Comparison of ENCODE assay signal across 8 mouse cellular contexts in the genomic region with DNA sequence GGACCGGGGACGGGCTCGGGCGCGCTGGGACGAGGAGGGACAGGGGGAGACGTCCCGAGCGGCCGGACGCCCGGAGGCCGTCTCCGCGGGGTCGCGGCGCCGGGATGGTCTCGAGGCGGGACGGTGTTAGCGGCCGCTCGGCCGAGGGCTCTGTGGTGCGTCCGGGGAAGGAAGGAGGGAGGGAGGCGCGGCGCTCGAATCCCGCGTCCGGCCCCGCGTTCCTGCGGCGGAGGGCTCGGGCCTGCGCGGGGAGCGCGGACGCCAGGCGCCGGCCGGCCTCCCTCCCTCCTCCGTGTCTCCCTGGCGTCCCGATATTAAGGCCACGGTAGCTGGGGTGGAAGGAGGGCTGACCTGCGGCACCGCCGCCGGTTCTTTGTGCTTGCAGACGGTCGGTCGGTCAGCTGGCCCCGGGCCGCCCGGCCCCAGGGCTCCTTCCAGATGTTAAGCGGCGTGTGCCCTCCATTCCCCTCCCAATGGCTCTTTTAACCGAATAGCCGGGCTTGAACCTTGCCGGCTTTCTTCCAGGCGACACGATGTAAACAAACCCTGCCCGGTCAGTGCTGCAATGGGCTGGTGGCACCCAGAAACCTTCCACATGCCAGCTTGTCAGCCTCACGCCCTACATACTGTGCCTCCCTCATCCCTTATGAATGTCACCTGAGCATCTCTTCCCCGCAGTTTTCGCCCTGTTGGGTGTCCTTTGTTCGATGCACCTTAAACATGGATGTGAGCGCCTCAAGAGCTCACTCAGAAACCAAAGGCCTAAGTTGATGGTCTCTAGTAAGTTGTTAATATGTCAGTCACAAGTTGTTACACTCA. TPM values are rescaled to one million over a fixed set of nuclear protein-coding genes. Genes with fewer than 3 reads are reported as not detected.
DNase-seq lines count a peak whose midpoint lies in the region; ATAC-seq and TF ChIP-seq lines count a peak whose summit lies in the region.

No protein-coding gene starts in this region.

- no peaks in the 10 kb centered on the region for H3K36me3 ChIP-seq in forebrain, embryonic 15.5 days
- no peaks in the 10 kb centered on the region for H3K36me3 ChIP-seq in hindbrain, embryonic 13.5 days

- H3K27ac ChIP-seq in bone marrow macrophage, adult 2 months (ENCODE audit: insufficient read depth, low read depth, low read length) = peak overlapping the region; percentile 45
- H3K27ac ChIP-seq in forebrain, embryonic 15.5 days (replicated peaks) = peak overlapping the region; percentile 94
- peak overlapping the region; percentile 97 for H3K27ac ChIP-seq in hindbrain, embryonic 13.5 days

- H3K4me1 ChIP-seq in bone marrow macrophage, adult 2 months (ENCODE audit: control insufficient read depth, insufficient read depth, low read length) = no peaks in the 10 kb centered on the region
- peaks cover 20% of the 10 kb centered on the region for H3K4me1 ChIP-seq in forebrain, embryonic 15.5 days
- peaks cover 7% of the 10 kb centered on the region for H3K4me1 ChIP-seq in hindbrain, embryonic 13.5 days (replicated peaks)

- H3K4me3 ChIP-seq in bone marrow macrophage, adult 2 months (ENCODE audit: insufficient read depth, low read length) = peak overlapping the region; percentile 88
- H3K4me3 ChIP-seq in forebrain, embryonic 15.5 days = peak overlapping the region; percentile 71
- peak overlapping the region; percentile 97 for H3K4me3 ChIP-seq in hindbrain, embryonic 13.5 days

- no peaks in the 10 kb centered on the region for H3K27me3 ChIP-seq in forebrain, embryonic 15.5 days
- no peaks in the 10 kb centered on the region for H3K27me3 ChIP-seq in hindbrain, embryonic 13.5 days

- under 1% methylated on average over 44 of the region's 75 CpGs for WGBS in forebrain, embryonic 15.5 days
- under 1% methylated on average over 46 of the region's 75 CpGs for WGBS in hindbrain, embryonic 13.5 days

- H3K9ac ChIP-seq in forebrain, embryonic 15.5 days (replicated peaks) = peak overlapping the region; percentile 91
- H3K9ac ChIP-seq in hindbrain, embryonic 13.5 days = peak overlapping the region; percentile 98

- ATAC-seq in forebrain, embryonic 15.5 days (replicated peaks) = peak; percentile 90
- ATAC-seq in hindbrain, embryonic 13.5 days (ENCODE audit: low FRiP score) = peak; percentile 88
- ATAC-seq in megakaryocyte, adult 5-6 weeks (ENCODE audit: poor library complexity, severe bottlenecking) = peak; percentile 41

- no peak for TF ChIP-seq POLR2A in bone marrow macrophage, adult 2 months (IDR thresholded peaks at IDR 0.05; ENCODE audit: borderline replicate concordance, low read depth, low read length)

- peak; percentile 6; the same call in 1 of the 2 replicates for TF ChIP-seq CTCF in bone marrow macrophage, adult 2 months (IDR thresholded peaks at IDR 0.05; ENCODE audit: low read depth, low read length)

- H3K4me2 ChIP-seq in forebrain, embryonic 15.5 days (replicated peaks) = peak overlapping the region; percentile 69
- peak overlapping the region; percentile 77 for H3K4me2 ChIP-seq in hindbrain, embryonic 13.5 days

- H3K9me3 ChIP-seq in forebrain, embryonic 15.5 days = no peaks in the 10 kb centered on the region
- H3K9me3 ChIP-seq in hindbrain, embryonic 13.5 days = no peaks in the 10 kb centered on the region

- peak; percentile 9 for DNase-seq in ovary, adult 18-20 months (ENCODE audit: low spot score)
- DNase-seq in ovary, postnatal 36 days (ENCODE audit: low spot score) = no peak
- DNase-seq in left cerebral cortex, adult 8-10 months (ENCODE audit: low spot score in 2 of 2) = peak; percentile 22 to 23
- peak; percentile 18 to 22 for DNase-seq in spleen, postnatal 14 days (ENCODE audit: low spot score in 2 of 2)

RNA-seq across cellular contexts. Expression of gene Sec62, which starts 0.9 kb away (rescaled TPM):
- 104 and 114 TPM in 2 replicates for polyA plus RNA-seq in bone marrow macrophage, adult 2 months (2012; ENCODE audit: insufficient read depth, insufficient read length, missing spikeins)
- polyA plus RNA-seq in forebrain, embryonic 15.5 days (2015; fragmentation: Nextera tagmentation; extraction: Ambion mirVana) = 79.3 and 90.2 TPM in 2 replicates
- 104 and 107 TPM in 2 replicates for polyA plus RNA-seq in hindbrain, embryonic 13.5 days (2015; fragmentation: Nextera tagmentation; extraction: Ambion mirVana)
- 100 to 1,000 TPM; 101 to 107 (median 103) TPM for total RNA-seq in left cerebral cortex, adult 8-10 months (2022)
- 82.5 and 94.5 TPM in 2 replicates for total RNA-seq in megakaryocyte, adult 5-6 weeks (2015)
- total RNA-seq in megakaryocyte, adult 5-6 weeks (2017) = 80.5 and 83.7 TPM in 2 replicates

RNA-seq across cellular contexts. Expression of gene Samd7, which starts 47.5 kb away (rescaled TPM):
- not detected in 2 replicates for polyA plus RNA-seq in bone marrow macrophage, adult 2 months (2012; ENCODE audit: insufficient read depth, insufficient read length, missing spikeins)
- polyA plus RNA-seq in forebrain, embryonic 15.5 days (2015; fragmentation: Nextera tagmentation; extraction: Ambion mirVana) = 0.05 TPM in 1 of 2 replicates, not detected in the other
- polyA plus RNA-seq in hindbrain, embryonic 13.5 days (2015; fragmentation: Nextera tagmentation; extraction: Ambion mirVana) = not detected in 2 replicates
- total RNA-seq in left cerebral cortex, adult 8-10 months (2022) = under 1 TPM in 1 of 4 experiments, not detected in 3; 0.27 TPM
- total RNA-seq in megakaryocyte, adult 5-6 weeks (2015) = not detected in 2 replicates
- not detected in 2 replicates for total RNA-seq in megakaryocyte, adult 5-6 weeks (2017)

Comparison
In these comparisons a context has a peak if more than half of its experiments do, and no peak if none do; other contexts are left out.
1. H3K27ac ChIP-seq: peak in every context shown above with its lines; median percentile 97 in hindbrain, embryonic 13.5 days; 94 in forebrain, embryonic 15.5 days; 45 in bone marrow macrophage, adult 2 months.